Mouse (Mus musculus) Patski (cell line): Measurements from ENCODE around the gene Zfp941. TPM values are rescaled to one million over a fixed set of nuclear protein-coding genes. Genes with fewer than 3 reads are reported as not detected.
A peak's percentile ranks its signal among the peaks of the same experiment; 100 is the strongest.

Source experiments
- ATAC-seq: fragments of 100-300 bp; one replicate; pipeline ENCODE4 v1.8.0; 2021
- CTCF ChIA-PET: fragments of 350-600 bp; sonication (Branson Sonifier 250); formaldehyde crosslinking; loops from one replicate; lab custom pipeline; 2022; ENCODE audit warnings: inconsistent platforms; lab: Charles Lee
- POLR2A ChIA-PET: fragments of 350-600 bp; sonication (Branson Sonifier 250); formaldehyde crosslinking; loops from one replicate; lab custom pipeline; 2022; ENCODE audit warnings: antibody characterized with exemption, inconsistent platforms; lab: Charles Lee
- DNase-seq: peaks from one replicate; pipeline ENCODE4 v3.0.0-alpha.2; 2011; ENCODE audit warnings: low read depth, low spot score
- H3K27me3 ChIP-seq: fragments of 371-371 bp; one replicate; pipeline ENCODE4 v1.5.1; 2021
- CTCF ChIP-seq: fragments of 100-300 bp; IDR thresholded peaks from one replicate; pipeline ENCODE4 v1.5.1; 2021
- in situ Hi-C: fragments of 300-500 bp; cut with MboI; formaldehyde crosslinking; loops from 3 replicates; pipeline ENCODE4 v1.11.1; 2018; ENCODE audit warnings: low pct_unique_long_range_greater_than_20kb, mixed read lengths
- polyA plus RNA-seq: library from polyadenylated mRNA; unstranded; gene quantifications from one replicate; pipeline ENCODE4 v1.2.3, GENCODE M21; 2021

Zfp941 gene
- polyA plus RNA-seq, 1 experiment from 2014 or later = not detected

- ATAC-seq = no peak
- no peaks in the 10 kb centered on the region for H3K27me3 ChIP-seq
- DNase-seq = no peak
- CTCF ChIA-PET = no interaction called here
- POLR2A ChIA-PET = no interaction called here
- in situ Hi-C loops = no loop called here
- TF ChIP-seq CTCF = no peak
These were observed 33.2 kb upstream of the Zfp941 start for GRCm38 (mm10) chr7:140855181-140855580.

GRCm38 (mm10) chr7:140854483-140854882 is 32.5 kb upstream of the Zfp941 start:
- ChIA-PET POLR2A (no interaction called here), CTCF (interaction anchor here (2.5 kb wide), 1 partner anchor 10 kb away, joined by 6 read pairs; the partner anchor contains the start of gene Scgb1c1)
- DNase-seq (no peak), ATAC-seq (no peak)
- H3K27me3 ChIP-seq = no peaks in the 10 kb centered on the region
- no peak for TF ChIP-seq CTCF
- in situ Hi-C loops = no loop called here

- ChIA-PET CTCF (interaction anchor here (2.5 kb wide), 1 partner anchor 8 kb away, joined by 6 read pairs; the partner anchor contains the start of gene Scgb1c1), POLR2A (no interaction called here)
- ATAC-seq (no peak), DNase-seq (no peak)
- no peak for TF ChIP-seq CTCF
- in situ Hi-C loops = no loop called here
- H3K27me3 ChIP-seq = no peaks in the 10 kb centered on the region
These were observed 31.4 kb upstream of the Zfp941 start for GRCm38 (mm10) chr7:140853386-140853785.

DNA sequence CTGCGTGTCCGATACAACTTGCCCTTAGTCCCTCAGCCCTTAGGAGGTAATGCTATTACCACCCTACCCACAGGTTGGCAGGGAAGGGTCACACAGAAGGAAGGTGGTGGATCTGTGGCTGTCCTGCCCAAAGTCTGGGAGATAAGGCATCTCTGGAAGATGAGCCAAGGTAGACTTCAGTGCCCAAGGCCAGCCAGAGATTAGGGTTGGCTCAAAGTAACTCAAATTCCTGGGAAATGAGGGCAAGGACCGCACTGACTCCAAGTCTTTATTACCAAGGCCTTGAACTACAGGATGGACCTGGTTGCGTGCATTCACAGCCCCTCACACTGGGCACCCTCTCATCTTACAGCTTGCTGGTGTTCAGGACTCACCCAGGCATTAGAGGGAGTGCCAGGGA is 29.9 kb upstream of the Zfp941 start:
- CTCF ChIA-PET = interaction anchor here (1.4 kb wide), 1 partner anchor 11 kb away, joined by 4 read pairs; no protein-coding TSS in a partner anchor
- TF ChIP-seq CTCF = no peak
- in situ Hi-C loops = no loop called here
- no peaks in the 10 kb centered on the region for H3K27me3 ChIP-seq
- ATAC-seq = no peak
- DNase-seq = no peak
- POLR2A ChIA-PET = interaction anchor here (0.7 to 0.8 kb wide), 2 partner anchors 41 to 701 kb away, joined by 3 to 6 read pairs; no protein-coding TSS in a partner anchor

GRCm38 (mm10) chr7:140848591-140848990 is 26.6 kb upstream of the Zfp941 start:
- DNase-seq (no peak), ATAC-seq (no peak)
- H3K27me3 ChIP-seq = no peaks in the 10 kb centered on the region
- CTCF ChIA-PET = interaction anchor here (1.1 to 1.9 kb wide), 4 partner anchors 55 to 160 kb away, joined by 3 to 6 read pairs (median 4); no protein-coding TSS in a partner anchor
- in situ Hi-C loops = loop anchor here (10.0 kb wide), 1 partner anchor 326 kb away; the partner anchor contains the start of gene Rnh1
- TF ChIP-seq CTCF = no peak
- POLR2A ChIA-PET = interaction anchor here (1.3 to 1.4 kb wide), 2 partner anchors 9 to 34 kb away, joined by 4 to 6 read pairs; partner anchors contain the start of genes Bet1l and Ric8a

DNA sequence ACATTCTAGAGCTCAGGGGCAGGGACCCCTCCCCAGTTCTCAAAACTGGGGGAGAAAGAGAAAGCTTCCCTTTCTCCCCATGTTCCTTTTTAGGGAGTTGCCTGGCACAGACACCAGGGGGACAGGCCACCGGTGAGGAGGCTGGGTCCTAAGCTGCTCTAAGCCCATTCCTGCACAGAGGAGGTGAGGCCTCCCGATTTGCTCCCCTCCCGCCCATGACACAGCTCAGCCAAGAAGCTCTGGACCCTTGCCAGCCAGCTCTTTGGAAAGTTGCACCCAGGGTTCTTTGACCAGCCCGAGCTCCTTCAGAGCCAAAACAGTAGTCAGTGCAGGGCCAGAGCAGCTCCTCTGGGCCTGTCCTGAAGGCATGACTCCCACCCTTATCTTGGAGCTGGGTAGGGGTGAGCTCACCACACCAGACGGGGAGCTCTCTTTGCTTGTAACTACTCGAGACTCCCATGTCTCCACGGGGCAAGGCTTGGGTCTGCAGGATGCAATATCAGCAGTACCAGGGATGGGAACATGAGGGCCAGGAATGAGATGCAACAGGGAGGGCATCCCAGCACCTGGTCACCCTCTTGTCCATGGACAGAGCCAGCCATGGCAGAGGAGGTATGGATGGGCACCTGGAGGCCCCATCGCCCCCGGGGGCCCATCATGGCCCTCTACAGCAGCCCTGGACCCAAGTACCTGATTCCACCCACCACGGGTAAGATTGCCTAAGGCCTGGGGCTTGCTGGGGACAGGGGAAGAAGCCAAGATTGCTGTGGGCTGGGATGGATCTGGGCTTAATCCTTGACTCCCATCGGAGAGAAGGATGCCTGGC is 26.0 kb upstream of the Zfp941 start, which contains the start of gene Odf3:
Gene Odf3, plus strand, starts transcription at position 51 of the 826 bp plus-strand sequence.
- ChIA-PET CTCF (interaction anchor here (1.1 to 1.9 kb wide), 4 partner anchors 56 to 161 kb away, joined by 3 to 6 read pairs (median 4); no protein-coding TSS in a partner anchor), POLR2A (interaction anchor here (1.3 to 1.4 kb wide), 2 partner anchors 9 to 35 kb away, joined by 4 to 6 read pairs; partner anchors contain the start of genes Bet1l and Ric8a)
- in situ Hi-C loops = loop anchor here (10.0 kb wide), 1 partner anchor 327 kb away; the partner anchor contains the start of gene Rnh1
- no peaks in the 10 kb centered on the region for H3K27me3 ChIP-seq
- TF ChIP-seq CTCF = no peak
- DNase-seq (no peak), ATAC-seq (no peak)

DNA sequence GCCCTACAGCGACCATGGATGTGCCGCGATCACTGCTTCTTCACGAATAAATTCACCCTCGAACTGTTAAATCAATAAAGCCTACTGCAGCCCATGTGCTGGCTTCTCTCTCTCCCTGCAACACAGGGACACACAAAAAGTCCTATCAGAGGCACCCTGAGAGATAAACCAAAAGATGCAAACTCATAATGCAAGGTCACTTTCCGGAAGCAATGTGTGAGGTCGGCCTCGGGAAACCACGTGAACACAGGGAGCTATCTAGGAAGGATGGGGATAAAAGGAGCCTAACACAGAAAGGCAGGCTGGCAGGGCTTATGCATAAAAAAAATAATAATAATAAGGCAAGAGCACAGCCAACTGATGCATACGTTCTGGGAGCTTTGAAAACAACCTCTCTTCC is 24.7 kb upstream of the Zfp941 start:
- DNase-seq = no peak
- no peak for ATAC-seq
- ChIA-PET CTCF (interaction anchor here (1.9 kb wide), 1 partner anchor 162 kb away, joined by 5 read pairs; no protein-coding TSS in a partner anchor), POLR2A (no interaction called here)
- TF ChIP-seq CTCF = no peak
- H3K27me3 ChIP-seq = no peaks in the 10 kb centered on the region
- in situ Hi-C loops = loop anchor here (10.0 kb wide), 1 partner anchor 328 kb away; the partner anchor contains the start of gene Rnh1

- ATAC-seq (no peak), DNase-seq (no peak)
- POLR2A ChIA-PET = no interaction called here
- H3K27me3 ChIP-seq = no peaks in the 10 kb centered on the region
- CTCF ChIA-PET = interaction anchor here (1.7 to 2.0 kb wide), 3 partner anchors 8 to 114 kb away, joined by 6 to 7 read pairs (median 7); no protein-coding TSS in a partner anchor
- no peak for TF ChIP-seq CTCF
- in situ Hi-C loops = loop anchor here (10.0 kb wide), 1 partner anchor 329 kb away; the partner anchor contains the start of gene Rnh1
These were observed 23.7 kb upstream of the Zfp941 start for GRCm38 (mm10) chr7:140845683-140846082.

GRCm38 (mm10) chr7:140844905-140845665 is 23.1 kb upstream of the Zfp941 start, which contains the start of gene Scgb1c1:
TSS of gene Scgb1c1 (plus strand) at chr7:140845547.
- CTCF ChIA-PET = interaction anchor here (0.8 to 2.0 kb wide), 6 partner anchors 9 to 114 kb away, joined by 3 to 9 read pairs (median 6); no protein-coding TSS in a partner anchor
- peak; percentile 73 for ATAC-seq
- TF ChIP-seq CTCF = no peak
- POLR2A ChIA-PET = no interaction called here
- no peak for DNase-seq
- in situ Hi-C loops = loop anchor here (5.0 to 10.0 kb wide), 3 partner anchors 57 to 330 kb away; partner anchors contain the start of genes Cox8b and Rnh1
- no peaks in the 10 kb centered on the region for H3K27me3 ChIP-seq
